Mouse (Mus musculus) G1E (cell line): ENCODE results near the gene Sept3.

Source experiments
- CTCF ChIP-seq: IDR thresholded peaks from 2 replicates; pipeline ENCODE4 v1.5.1; 2012; ENCODE audit warnings: low read depth, low read length, inconsistent platforms, mixed read lengths
- GATA1 ChIP-seq: IDR thresholded peaks from 2 replicates; pipeline ENCODE4 v1.6.1; 2012; ENCODE audit warnings: borderline replicate concordance, low read length, inconsistent platforms, mixed read lengths
- TAL1 ChIP-seq: conservative IDR thresholded peaks from 2 replicates; pipeline ENCODE4 v1.6.1; 2012; ENCODE audit warnings: low read depth, low read length, inconsistent platforms, mixed read lengths

- TF ChIP-seq CTCF = no peak
- no peak for TF ChIP-seq TAL1
- no peak for TF ChIP-seq GATA1
Observed at GRCm38 (mm10) chr15:82280638-82281037, 5.9 kb downstream of the Sept3 start.
